Mouse (Mus musculus): ENCODE measurements around the gene Dlgap1.
A peak's percentile ranks its signal among the peaks of the same experiment; 100 is the strongest.

The Dlgap1 gene

DNA sequence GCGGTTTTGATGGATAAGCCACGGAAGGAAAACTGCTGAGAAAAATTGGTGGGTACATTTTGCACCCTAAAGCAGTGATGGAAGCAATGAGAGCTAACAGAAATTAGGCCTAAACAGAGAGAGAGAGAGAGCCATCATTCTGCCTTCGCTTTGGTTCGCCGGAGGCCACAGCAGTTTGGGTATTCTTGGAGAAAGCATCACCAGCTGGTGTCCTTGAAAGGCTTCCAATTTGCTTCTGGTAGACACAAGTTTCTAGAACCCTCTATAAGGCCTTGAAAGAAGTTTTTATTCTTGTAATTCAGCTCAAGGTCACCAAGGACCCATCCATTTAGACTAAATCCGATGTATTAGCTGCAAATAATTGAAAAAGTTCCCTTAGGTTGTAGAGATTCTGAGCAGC lies 205.0 kb downstream of the Dlgap1 start:
- no peak for DNase-seq (ENCODE audit: low spot score)

DNA sequence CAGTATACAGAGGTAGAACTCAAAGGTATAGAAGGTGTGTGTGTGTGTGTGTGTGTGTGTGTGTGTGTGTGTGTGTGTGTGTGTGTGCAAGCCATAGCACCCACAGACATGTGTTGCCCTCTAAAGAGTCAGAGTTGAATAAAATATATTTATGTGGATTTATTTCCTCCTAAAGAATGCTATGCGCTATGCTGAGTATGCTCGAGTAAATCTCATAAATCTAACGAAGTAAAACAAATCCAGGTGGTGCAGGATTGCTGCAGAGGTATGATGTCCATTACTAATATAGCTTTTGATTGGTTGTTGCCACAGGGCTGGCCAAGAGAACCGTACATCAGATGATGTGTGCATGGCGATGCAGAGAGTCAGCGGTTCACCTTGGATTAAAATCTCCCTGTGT lies 222.4 kb downstream of the Dlgap1 start:
- DNase-seq (ENCODE audit: low spot score): no peak

DNA sequence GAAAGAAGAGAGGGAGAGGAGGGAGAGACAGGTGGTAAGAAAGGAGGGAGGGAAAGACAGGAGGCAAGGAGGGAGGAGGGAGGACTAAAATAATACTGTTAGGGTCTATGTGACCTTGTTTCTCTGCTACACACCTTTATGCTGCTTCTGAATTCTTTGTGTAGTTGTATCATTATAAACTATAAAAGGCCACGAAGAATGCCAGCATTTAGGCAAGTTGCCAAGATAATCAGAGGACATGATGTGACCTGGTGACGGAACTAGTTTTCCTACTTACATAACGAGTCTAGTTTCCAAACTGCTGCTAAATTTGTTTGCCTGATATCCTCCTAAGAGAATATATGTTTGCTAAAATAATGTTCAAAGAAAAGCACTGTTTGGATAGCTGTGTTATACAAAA lies 254.0 kb downstream of the Dlgap1 start:
- peak; percentile 7 for DNase-seq (ENCODE audit: low spot score)

DNA sequence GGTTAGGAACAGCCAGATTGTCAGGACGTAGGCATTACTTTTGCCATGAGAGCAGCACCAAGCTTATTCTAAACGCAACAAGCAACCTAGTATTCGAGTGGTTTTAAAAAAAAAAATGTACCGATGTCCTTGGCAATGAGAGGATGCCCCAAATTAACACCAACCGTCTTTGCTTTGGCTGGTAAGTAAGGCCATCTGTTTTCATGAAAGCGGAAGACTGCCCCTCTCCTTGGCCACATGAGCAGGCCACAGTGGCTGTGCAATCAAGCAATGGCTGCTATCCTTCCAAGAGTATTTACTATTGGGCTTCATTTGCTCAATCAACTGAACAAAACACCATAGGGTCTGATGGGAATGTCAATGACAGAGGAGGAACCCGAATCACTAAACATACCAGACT lies 278.5 kb downstream of the Dlgap1 start:
- DNase-seq (ENCODE audit: low spot score): no peak

DNA sequence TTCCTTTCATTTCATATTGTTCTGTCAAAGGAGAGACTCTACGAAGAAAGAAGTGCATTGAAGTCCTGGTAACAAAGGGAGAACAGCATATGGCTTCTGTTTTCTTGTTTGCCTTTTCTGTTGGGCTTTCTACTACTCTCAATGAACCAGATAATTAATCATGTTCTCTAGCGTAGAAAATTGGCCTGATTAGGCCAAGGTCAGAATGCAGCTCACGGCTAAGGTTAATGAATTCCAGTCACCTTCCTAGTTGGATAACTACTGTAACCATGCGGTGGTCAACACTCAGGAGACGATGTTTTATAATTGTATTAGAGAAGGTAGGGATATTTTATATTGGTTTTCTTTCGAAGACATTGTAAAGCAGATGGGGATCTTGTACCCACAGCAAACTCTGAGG lies 279.4 kb downstream of the Dlgap1 start:
- DNase-seq (ENCODE audit: low spot score): no peak

DNA sequence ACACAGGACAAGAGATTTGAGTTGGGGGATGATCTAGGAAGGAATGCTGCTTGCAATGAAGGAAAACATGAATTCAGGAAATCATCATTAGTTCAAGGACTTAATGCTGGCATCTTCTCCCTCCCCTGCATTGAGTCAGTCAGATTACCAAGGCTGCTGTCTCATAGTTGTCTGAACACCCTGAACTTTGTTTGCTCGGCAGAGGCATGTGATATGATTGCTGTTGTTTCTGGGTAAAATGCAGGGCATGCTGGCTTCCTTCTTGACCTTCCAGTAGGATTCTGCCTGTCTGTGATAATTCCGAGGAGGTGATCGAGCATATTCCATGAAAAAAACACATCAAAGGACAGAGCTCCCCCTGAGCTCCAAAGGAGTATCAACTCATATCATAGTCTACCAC lies 283.6 kb downstream of the Dlgap1 start:
- DNase-seq (ENCODE audit: low spot score): no peak

DNA sequence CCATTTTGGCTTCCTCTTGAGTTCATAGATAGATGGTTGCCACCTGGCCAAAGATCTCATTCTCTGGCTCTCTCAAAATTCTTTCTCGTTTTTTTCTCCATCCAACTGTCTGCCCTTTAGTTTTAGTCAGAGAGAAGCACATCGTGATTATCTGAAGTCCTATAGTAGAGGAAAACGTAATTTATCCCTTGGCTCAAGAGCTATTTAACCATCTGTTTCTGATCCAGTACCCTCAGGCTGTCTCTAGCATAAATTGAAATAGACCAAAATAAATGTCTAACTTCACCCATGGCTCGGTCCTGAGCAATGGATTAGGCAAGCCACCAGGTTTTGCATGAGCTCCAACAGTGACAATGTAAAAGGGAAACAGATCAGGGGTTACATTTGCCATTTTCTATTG lies 287.5 kb downstream of the Dlgap1 start:
- no peak for DNase-seq (ENCODE audit: low spot score)

DNA sequence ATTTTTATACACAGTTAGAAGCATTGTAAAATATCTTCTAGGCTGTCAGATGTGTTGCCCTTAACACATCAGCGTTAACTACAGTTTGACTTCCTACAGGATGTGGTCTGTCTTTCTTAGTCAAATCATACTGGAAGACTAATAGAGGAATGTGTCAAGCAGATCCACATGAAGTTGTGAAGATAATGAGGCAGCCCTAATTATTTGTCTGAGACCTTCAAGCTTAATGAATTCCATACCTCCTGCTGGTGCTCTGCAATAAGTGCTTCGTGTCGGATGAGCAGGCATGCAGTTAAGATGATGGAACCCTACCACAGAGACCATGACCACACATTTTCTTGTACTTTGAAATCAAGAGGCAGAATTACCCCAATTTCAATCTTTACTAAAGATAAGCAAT lies 294.3 kb downstream of the Dlgap1 start:
- no peak for DNase-seq (ENCODE audit: low spot score)

DNA sequence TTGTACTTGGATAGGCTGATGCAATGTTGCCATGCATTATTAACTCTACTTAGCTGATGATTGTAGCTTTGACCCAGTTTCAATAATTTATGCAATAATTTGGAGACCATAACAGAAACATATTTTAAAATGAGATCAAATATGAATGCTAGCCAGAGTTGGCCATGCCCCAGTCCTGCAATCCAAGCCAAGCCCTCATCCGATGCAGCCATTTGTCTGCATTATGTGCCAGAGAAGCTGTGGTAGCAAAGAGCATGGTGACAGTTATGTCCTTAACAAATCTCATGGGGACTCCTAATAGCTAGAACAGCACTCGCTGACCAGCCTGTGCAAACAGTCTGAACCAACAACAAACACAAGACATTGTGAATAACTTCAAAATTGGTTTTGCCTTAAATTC lies 303.3 kb downstream of the Dlgap1 start:
- no peak for DNase-seq (ENCODE audit: low spot score)

DNA sequence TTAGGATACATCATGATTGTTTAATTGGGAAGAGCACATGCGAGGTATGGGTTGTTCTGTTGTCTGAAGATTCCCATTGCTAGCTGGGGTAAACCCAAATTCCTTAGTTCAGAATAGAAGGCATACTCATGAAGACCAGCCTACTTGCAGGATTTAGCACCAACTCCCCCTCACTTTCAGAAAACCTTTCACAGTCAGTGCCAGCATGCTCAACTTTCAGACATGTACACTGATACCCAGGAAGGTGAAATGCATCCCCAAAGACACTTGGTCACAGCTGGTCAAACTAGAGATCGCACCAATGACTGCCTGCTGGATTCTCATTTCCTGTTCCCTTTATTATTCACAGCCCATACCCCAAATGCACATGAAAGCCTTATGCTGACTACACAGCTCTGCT lies 318.8 kb downstream of the Dlgap1 start:
- DNase-seq (ENCODE audit: low spot score): no peak

DNA sequence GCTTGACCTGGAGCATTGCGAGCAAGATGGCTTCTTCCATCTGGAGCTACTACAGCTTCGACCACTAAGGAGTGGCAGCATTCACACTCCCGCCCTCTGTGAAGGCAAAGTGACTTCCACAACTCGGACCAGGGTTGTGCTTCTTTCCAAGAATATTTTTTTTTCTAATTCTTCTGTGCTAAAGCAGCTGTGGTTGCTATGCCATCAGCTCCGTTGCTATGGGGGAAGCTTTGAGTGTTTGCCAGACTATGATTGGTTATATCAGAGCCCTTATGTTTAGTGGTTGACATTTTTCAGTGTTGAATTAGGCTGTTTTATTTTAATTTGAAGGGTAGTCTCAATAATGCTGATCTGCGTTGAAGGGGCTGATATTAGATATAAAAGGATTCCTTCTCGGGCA lies 325.2 kb downstream of the Dlgap1 start:
- DNase-seq (ENCODE audit: low spot score): no peak

DNA sequence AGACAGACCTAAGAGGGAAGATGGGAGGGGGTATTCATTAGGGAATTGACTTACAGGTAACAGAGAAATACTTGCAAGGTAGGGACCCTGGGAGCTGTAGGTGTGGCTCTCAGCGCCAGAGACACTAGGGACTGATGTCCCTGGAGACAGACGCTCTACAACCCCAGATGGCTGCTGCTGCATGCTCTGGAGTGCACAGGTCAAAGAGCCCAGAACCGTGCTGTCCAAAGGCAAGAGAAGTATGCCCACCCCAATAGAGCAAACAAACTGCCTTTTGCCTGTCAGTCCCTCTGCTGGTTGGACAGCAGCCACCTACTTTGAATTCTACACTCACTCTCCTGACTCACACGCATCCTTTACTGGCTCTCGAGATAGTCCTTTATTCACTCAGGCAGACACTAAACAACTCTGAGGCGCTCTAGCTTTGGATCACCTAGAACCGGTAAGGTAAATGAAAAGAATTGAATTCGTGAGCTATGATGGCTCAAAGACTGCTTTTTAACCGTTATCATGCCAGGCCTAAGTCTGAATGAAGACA lies 333.1 kb downstream of the Dlgap1 start:
- no peak for DNase-seq (ENCODE audit: low spot score)

DNA sequence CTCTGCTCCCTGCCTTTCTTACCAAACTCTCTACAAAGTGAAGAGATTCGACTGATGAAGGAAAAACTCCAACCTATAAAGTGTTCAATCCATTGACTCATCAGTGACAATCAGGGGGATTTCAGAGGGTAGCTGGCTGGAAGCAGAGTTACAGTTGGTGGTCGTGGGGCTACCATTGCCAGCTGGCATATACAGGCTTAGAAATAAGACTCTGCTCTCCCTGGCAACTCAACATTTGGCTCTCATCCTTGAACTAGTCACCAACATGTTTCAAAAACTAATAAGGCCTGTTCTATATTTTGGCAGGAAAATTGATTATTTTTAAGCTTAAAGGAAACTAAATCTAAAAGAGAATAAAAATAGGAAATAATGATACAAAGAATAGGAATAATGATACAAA lies 333.8 kb downstream of the Dlgap1 start:
- no peak for DNase-seq (ENCODE audit: low spot score)

DNA sequence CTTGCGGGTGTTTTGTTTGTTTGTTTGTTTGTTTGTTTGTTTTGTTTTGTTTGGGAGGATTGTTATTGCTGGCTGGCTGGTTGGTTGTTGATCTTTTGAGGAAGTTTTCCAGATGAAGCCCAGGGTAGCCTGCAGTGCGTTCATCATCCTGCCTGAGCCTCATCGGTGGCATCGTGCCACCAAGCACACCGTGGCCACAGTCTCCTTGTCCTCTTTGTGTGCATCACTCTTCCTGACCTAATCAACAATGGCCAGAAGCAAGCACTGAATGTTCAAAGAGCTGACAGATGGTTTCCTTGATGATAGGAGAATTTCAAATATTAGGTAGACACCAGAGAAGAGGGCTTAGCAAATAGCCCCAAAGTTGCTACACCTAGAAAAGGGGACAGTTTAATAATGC lies 336.1 kb downstream of the Dlgap1 start:
- DNase-seq (ENCODE audit: low spot score): no peak

DNA sequence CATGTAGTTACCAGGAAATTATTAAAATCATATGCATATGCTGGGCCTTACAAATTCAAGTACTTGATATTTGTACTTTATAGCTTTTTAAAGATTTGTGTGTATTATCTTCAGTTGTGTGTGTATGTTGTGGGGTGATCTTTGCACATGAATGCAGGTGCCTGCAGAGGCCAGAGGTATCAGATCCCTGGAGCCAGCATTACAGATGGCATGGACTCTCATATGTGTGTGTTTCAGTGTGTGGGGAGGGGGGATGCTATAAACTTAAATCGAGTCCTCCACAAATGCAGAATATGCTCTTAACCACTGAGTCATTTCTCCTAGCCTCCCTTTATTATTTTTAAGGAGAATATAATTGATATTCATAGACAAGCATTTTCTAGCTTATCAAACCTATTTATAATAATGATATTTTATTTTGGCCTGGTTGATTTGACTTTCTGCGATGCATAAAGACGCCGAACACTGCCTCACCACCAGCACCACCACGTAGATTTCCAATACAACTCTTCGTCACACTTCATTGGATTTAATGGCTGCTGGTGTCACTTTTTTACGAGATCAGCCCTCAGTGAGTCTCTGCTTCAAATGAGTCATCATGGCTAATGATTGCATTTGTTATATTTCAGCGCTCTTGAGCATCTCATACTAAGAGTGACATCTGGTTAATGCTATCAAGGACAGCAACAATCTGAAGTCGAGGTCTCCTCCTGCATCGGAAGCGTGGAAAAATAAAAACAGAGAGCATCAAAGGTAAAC lies 338.7 kb downstream of the Dlgap1 start:
- DNase-seq (ENCODE audit: low spot score): no peak

DNA sequence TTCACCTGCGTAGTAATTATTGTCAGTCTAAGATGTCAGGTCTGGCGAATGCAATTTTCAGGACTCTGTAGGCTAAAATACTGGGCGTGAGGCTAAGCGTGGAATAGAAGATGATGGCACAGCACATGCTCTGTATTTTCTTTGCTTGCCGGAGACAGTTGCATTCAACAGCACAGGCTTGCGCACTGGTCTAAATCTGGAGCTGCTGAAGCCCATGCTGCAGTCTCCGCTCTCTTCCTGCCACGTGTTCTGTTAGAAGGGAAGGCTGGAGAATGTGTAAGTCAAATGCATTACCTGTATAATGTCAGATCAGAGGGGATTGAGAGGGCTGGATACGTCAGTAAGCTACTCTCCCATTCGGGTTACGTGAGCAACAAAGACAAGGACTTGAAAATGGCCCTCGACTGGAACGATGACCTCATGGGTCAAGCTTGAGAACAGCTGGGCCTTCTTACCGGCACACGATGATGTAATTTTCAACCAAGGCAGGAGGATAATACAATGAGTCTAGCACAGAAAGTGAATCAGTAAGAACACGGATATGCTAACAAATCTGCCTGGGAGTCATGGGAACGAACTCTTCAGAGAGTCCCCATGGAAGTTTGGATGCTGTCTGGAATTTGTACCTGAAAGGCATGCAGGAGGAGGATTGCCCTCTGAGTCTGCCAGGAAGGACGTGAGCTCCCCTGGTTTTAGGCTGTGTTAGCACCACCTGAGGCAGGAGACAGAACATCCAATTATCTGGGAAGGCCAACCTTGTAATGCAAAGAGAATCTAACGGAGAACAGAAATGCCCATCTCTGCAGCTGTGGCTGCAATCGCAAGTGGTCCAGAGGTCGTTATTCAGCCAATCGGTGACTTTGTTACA lies 339.7 kb downstream of the Dlgap1 start:
- DNase-seq (ENCODE audit: low spot score): no peak

DNA sequence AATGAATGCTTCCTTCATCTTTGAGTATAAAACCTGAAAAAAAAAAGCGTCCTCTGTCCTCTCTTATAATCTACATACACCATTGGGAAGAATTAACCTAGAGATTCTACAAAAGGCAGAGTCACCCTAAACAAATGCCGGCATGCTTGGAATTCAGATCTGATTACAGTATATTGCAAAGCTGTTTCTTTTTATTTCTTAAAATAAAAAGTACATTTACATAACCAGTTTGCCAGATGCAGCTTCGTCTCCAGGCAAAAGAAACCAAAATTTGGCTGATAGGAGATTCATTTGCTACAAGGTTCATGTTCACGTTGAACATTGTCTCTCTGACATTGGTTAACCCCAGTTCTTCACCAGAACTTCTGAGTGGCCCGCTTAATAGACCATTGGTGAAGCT lies 347.5 kb downstream of the Dlgap1 start:
- no peak for DNase-seq (ENCODE audit: low spot score)

DNA sequence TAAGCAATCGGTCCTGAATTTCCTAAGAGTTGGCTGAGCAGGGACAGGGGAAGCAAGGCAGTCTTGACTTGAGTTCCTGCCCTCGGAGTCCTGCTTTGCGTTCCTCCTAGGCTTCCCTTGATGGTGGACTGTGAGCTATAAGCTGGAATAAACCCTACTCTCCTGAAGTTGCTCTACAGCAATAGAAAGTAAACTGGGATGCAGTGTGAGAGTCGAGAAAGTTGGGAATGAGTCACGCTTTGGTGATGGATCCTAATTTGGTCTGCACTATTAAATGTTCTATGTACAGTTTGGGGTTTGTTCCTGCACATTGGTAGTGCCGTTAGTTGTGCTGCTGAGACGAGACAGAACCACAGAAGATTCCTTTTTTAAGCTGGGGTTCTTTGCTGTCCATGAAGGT lies 348.9 kb downstream of the Dlgap1 start:
- DNase-seq (ENCODE audit: low spot score): no peak

DNA sequence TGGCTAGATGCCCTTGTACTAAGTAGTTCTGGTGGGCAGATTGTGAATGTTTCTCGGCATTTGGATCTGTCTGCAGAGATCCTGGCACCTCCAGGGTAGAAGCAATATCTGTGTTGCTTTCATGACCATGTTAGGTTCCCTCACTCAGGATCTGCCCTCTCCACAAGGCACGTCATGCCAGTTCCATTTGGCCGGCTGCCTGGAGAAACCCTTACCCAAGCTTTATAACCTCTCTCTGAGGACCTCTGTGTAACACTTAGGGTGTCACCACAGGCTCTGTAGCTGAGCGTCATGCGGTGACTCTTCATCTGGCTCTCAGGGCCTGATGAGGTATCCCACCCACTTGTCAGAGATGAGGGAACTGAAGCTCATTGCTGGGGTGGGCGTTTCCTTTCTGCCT lies 353.1 kb downstream of the Dlgap1 start:
- DNase-seq (ENCODE audit: low spot score): no peak

DNA sequence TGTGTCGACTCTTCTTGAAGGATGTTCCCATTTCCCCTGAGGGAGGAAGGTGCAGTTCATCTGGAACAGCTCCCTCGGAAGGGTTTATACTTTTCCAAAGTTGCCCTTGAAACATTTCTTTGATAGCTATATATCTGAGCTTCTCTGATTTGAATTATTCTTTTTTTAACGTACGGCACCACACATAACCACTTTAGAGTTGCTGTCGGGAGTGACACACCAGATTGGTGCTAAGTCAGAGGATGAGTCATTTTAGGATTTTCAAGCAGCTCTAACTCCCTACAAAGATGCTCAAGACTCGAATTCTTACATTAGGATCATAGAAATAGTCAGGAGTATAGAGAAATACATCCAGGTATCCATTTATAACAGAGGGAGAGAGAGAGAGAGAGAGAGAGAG lies 364.6 kb downstream of the Dlgap1 start:
- DNase-seq (ENCODE audit: low spot score): no peak

DNA sequence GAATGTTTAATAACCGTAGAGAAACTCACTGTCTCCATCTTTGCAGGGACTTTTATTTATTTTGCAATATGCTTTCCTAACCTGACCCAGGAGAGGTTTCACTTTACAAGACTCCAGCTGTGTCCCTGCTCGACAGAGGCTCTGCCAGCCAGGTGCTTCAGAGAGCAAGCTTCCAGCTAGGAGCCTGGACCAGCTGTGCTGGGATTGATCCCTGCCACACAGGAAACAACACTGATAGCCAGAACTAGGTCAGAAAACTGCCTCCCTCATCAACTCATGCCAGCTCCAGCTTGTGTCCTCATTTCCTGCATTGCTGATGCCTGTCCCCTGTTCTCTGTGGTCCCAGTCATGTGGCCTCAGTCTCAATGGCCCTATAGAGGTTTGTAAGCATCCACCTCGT lies 365.3 kb downstream of the Dlgap1 start:
- no peak for DNase-seq (ENCODE audit: low spot score)

DNA sequence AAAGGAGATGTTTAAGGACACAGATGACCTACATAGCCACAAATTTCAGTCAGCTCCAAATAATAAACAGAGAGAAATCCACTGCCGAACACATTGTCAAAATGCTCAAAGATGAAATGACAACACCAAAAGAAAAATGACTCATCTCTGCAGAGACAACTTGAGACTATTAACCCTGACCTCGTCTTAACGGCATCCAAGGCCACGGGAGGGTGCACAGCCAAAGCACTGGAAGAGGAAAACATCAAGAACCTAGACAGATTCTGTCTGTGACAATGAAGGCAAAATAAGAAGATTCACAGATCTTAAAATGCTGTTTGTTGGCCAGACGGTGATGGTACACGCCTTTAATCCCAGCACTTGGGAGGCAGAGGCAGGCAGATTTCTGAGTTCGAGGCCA lies 370.9 kb downstream of the Dlgap1 start:
- no peak for DNase-seq (ENCODE audit: low spot score)

DNA sequence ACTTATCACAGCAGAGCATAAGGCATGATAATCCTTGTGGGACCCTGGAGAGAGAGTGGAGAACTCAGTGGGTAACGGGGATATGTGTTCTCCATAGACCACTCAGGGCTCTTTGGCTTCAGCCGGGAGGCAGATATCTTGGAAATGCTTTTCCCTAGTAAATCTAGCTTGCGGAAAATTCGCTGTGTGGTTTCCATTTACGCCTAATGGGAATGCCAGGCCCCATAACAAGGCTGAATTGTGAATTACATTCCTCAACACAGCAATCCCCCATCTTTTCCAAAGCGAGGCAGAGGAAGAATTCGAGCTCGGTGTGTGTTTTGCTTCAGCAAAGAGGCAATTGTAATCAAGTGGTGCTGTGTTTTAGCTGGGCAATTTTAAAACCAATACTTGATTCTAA lies 372.4 kb downstream of the Dlgap1 start:
- DNase-seq (ENCODE audit: low spot score): no peak

All from urinary bladder, postnatal 14 days (tissue).